Mouse (Mus musculus): Measurements from ENCODE around the gene Cpsf2. TPM values are rescaled to one million over a fixed set of nuclear protein-coding genes. Genes with fewer than 3 reads are reported as not detected.
A peak's percentile ranks its signal among the peaks of the same experiment; 100 is the strongest.
"Not testable (repeated sequence)": the region's sequence is repeated elsewhere in the genome, so short reads cannot be mapped to it uniquely, and the experiment has no call there.

The Cpsf2 gene
- total RNA-seq (2021), result 10 to 100 TPM; 36.3 to 41.6 TPM
- long read RNA-seq, experiment 1, full-length matches to known transcripts, result 18 of 40 reads
- long read RNA-seq, experiment 1, partial matches to known transcripts, result 15 of 40 reads
- long read RNA-seq, experiment 1, other reads (novel, unspliced or antisense), result 7 of 40 reads
- long read RNA-seq, experiment 2, full-length matches to known transcripts, result 6 of 12 reads
- long read RNA-seq, experiment 2, partial matches to known transcripts, result 4 of 12 reads
- long read RNA-seq, experiment 2, other reads (novel, unspliced or antisense), result 2 of 12 reads

DNA sequence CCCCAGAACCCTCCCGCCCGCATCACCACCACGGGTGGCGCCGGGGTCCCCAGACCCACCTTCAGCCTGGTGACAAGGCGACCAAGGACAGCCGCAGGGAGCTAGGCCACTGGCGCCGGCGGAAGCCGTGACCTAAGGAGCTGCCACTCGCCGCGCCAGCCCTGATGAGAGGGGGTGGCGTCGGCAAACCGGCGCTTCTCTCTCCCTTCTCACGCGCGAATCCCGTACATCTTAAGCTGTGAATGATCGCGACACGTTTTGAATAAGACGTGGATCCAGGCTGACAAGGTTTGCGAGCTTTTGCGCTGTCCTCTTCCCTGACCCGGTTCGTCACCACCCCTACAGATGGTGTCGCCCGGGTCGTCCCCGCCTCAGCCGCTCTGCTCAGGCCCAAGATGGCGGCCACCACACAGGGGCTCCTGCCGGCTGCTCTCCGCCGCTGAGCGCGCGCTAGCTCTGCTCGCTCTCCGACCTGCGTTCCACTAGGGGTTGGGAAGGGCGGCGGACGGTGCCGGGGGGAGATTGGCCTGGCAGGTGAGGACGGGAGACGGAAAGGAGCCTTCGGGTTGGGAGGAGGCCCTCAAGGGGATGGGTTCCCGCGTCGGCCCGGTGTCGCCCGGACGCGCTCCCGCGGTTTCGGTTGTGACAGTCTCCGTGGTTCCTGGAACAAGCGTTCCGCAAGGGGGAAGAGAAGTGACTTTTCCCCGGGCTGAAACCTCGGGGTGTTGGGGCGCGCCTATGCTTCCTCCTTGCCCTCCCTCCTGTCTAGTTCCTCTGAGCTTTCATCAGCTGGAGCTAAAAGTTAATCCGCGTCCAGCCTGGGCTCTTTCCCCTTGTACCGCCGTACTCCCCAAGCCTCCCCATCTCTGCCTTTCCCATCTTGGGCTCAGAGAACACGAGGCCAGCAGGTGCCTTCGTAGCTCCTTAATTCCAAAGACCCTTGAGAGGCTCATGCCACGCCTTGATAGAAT is at the start of gene Cpsf2:
Gene Cpsf2 (plus strand): TSS at position 388 of the 971 bp plus-strand sequence.
- DNase-seq, result peak; percentile 85 to 89

GRCm38 (mm10) chr12:101928423-101928822 is 47.4 kb upstream of the Cpsf2 start:
- no peak for DNase-seq

- no peak for DNase-seq
These were observed 40.6 kb upstream of the Cpsf2 start for GRCm38 (mm10) chr12:101935223-101935622.

DNA sequence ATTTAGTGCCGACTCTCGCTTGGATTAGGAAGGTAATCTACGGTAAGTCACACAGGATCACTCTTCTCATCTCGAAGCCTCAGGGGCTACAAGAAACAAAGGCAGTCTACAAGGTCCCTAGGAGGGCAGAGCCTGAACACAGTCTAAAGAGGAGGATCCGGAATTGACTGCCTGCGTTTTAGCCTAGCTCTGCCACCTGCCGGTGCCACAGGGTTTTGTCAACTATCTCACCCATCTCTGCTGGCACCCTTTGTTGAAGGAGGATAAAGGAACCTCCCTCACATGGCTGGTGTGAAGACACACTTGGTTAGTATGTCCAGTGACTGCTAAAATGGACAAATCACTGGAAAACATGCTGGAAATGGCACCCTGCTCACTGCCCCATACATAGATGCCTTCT is 38.2 kb upstream of the Cpsf2 start:
- DNase-seq, result peak in 1 of 2 experiments; percentile 13

DNA sequence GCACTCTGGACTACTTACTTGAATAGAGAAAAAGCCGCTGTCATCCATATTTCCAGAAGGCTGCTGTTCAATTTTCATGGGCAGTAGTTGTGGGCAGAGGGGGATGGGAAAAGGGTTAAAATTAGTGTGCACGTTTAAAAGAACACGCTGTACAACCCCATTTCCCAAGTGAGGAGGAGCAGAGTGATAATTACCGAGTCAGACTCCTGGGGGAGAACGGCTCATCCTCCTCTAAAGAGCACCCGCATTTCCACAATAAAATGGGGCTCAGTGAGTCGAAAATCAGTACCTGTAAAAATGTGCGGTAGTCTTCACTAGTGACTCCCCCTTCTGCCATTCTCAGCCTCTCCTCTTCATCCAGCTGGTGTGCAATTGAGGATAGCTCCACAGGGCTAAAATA is 27.8 kb upstream of the Cpsf2 start:
- no peak for DNase-seq

DNA sequence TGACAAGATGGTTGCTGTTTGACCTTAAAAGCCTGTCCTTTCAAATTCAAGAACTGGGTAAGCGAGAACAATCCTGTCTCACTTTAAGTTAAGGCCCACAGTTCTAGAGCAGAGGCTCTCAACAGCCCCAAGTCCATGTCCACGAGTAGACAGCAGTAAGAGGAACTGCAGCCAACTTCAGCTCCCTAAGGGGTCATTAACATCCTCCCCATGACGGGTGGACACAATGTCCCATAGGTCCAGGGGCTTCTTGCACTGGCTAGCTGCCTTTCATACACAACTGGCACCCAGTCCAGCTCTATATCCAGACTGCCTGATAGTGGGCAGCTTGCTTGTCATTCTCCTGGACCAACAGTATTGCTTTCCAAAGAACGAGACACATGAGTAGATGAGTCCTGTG is 27.0 kb upstream of the Cpsf2 start:
- no peak for DNase-seq

DNA sequence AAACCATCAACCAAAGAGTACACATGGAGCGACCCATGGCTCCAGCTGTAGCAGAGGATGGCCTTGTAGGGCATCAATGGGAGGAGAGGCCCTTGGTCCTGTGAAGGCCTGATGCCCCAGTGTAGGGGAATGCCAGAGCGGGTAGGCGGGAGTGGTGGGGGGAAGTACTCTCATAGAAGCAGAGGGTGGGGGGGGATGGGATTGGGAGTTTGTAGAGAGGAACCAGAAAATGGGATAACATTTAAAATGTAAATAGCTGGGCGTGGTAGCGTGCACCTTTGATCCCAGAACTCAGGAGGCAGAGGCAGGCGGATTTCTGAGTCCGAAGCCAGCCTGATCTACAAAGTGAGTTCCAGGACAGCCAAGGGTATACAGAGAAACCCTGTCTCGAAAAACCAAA is 20.0 kb upstream of the Cpsf2 start:
- not testable (repeated sequence) for DNase-seq

DNA sequence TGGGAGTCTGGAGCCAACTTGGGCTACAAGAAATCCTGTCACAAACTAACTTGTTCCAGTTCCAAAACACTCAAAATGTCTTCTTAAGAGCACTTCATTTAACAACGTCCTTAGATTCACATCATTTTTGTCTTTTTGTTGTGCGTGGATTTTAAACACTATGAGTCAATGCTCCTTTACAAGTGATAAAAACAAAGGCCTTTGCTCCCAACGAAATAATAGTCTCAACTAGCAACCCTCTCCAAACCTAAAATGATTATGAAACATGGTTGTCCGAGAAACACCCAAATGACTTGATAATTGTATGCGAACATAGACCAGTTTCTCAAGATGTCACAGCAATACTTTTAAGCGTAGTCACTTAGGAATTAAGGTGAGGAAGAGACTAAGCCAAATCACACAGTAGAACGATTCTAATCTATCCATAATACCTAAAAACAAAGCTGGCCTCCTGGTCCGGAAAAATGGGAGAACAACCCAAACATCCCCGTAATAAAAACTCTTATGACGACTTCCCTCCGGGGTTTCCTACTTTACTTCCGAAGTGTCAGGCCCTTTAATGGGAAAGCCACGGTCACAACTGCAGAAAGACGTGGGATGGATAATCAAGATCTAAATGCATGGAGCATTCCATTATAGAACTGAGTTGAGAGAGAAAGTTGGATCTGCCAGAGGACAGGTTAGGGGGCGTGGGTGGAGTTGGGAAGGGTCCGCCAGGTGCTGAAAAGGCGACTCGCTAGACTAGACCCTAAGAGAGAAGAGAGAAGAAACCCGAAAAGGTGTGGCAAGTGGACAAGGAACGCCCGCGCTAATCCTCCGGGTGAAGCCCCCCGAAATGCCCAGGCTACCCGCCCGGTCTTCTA is 18.5 kb upstream of the Cpsf2 start:
- DNase-seq, result peak in 1 of 2 experiments; percentile 10

DNA sequence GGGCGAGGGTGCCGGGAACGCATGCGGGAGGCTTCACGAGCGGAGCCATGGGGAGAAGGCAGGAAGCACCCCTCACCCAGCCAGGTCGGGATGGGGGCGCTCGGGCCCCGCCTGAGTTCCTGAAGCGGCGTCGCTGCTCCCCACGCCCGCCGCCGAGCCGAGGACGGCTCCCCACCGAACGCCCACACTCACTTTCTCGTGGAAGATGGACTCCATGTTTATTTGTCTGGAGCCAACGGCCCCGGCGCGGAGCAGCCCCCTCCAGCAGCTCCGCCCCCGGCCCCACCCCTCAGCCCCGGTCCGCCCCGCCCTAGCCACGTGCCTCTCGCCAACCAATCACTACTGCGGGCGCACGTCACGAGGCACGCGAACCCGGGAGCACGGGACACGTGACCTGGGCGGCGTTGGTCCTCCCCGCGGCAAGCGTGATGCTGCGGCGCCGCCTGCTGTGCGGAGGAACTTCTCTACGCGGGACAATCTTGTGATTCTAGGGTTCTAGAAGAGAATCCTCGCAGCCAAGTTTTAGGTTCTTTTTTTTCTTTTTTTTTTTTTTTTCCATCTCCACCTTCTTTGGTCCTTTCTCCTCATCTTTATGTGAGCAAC is 17.7 kb upstream of the Cpsf2 start, which contains the start of gene Atxn3:
Gene Atxn3 (minus strand): TSS at position 305 of the 603 bp plus-strand sequence.
- DNase-seq, result peak; percentile 99

GRCm38 (mm10) chr12:101958556-101958955 is 17.2 kb upstream of the Cpsf2 start:
- no peak for DNase-seq

DNA sequence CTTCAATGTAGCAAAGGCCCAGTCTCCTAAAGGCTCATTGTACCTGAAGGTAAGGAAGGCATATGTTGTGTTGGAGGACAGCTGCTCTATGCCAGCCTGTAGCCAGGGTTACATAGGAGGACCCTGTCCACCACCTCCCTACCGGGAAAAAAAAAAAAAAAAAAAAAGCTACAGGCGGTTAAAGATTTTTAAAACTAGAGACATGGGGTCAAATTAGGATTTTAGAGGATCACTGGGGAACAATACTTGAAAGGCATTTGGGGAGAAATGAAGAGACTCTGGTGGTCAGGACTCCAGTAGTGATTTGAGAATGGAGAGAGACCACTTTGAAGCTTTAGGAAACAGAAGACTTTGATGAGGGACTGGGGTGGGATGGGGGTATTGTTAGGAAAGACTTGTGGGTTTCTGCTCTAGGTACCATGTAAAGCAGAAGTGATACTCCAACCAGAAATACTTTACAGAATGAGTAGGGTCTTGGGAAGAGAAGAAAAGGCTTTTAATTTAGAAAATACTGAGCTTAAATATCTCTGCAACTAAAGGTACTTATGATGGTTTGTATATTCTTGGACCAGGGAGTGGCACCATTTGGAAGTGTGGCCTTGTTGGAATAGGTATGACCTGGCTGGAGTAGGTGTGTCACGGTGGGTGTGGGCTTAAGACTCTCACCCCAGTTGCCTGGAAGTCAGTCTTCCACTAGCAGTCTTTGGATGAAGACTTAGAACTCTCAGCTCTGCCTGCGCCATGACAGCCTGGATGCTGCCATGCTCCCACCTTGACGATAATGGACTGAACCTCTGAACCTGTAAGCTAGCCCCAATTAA is 16.6 kb upstream of the Cpsf2 start:
- DNase-seq, result not testable (repeated sequence)

DNA sequence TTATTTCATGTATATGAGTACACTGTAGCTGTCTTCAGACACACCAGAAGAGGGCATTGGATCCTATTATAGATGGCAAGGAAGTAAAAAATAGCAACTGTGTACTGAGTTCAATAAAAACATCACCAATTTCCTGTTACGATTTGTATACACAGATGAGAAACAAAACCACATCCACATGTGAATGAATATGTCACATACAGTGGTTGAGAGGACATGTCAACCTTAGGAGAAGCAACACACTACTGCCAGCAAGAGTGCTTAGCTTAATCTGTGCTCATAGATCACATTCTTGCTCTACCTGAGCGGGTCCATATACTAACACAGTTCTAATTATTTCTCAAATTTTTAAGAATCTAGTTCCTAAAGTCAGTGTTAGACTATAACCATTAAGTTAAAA is 4.5 kb upstream of the Cpsf2 start:
- DNase-seq, result no peak

GRCm38 (mm10) chr12:101972230-101972629 is 3.6 kb upstream of the Cpsf2 start:
- no peak for DNase-seq

GRCm38 (mm10) chr12:101974571-101974970 is 1.2 kb upstream of the Cpsf2 start:
- no peak for DNase-seq

GRCm38 (mm10) chr12:101975167-101975600 is 604 bp upstream of the Cpsf2 start:
- DNase-seq, result no peak

- no peak for DNase-seq
These were observed 1.0 kb downstream of the Cpsf2 start for GRCm38 (mm10) chr12:101976651-101977403.

DNA sequence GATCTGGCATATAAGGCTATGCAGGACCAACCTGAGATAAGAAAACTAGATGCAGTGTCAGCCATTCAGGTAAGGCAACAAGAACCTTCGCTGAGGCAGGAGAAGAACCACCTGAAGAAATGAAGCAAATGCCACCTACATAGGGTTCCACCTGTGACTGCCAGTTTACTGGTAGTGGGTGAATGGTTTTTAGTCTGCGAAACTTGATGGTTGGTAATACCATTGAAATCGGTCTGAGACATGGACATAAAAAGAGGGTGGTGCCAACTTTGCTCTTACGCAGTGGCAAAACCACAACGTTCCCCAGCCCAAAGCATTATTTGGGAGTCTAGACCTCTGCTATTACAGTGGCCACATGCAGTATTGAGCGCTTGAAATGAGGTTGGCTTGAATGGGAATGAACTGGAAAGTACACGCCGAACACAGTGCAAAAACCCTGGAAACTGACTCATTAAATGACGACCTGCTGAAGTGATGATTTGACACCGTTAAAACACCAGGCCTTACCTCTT is 1.7 kb downstream of the Cpsf2 start:
- DNase-seq, result no peak

- no peak for DNase-seq
These were observed 2.4 kb downstream of the Cpsf2 start for GRCm38 (mm10) chr12:101978162-101978561.

GRCm38 (mm10) chr12:101978588-101978987 is 2.8 kb downstream of the Cpsf2 start:
- DNase-seq, result no peak

All from adrenal gland, postnatal 36 days (tissue).